Mouse (Mus musculus) layer of hippocampus, adult 11-12 months (tissue): ENCODE data around the gene F3.

Experiments used
- DNase-seq: peaks from one replicate; pipeline ENCODE4 v3.0.0; 2022; ENCODE audit warnings: low spot score

The F3 gene

GRCm38 (mm10) chr3:121707106-121707505 lies 16.2 kb upstream of the F3 start:
- no peak for DNase-seq

GRCm38 (mm10) chr3:121710894-121711531 lies 12.3 kb upstream of the F3 start:
- no peak for DNase-seq

- DNase-seq: no peak
Observed at GRCm38 (mm10) chr3:121712222-121712621, 11.1 kb upstream of the F3 start.

GRCm38 (mm10) chr3:121713151-121713701 lies 10.1 kb upstream of the F3 start:
- DNase-seq: no peak

GRCm38 (mm10) chr3:121713816-121714215 lies 9.5 kb upstream of the F3 start:
- DNase-seq: no peak

- DNase-seq: no peak
Observed at GRCm38 (mm10) chr3:121714461-121714860, 8.9 kb upstream of the F3 start.

GRCm38 (mm10) chr3:121715336-121715735 lies 8.0 kb upstream of the F3 start:
- no peak for DNase-seq

- DNase-seq: no peak
Observed at GRCm38 (mm10) chr3:121715741-121716459, 7.4 kb upstream of the F3 start.

- DNase-seq: no peak
Observed at GRCm38 (mm10) chr3:121716480-121716879, 6.9 kb upstream of the F3 start.

- no peak for DNase-seq
Observed at GRCm38 (mm10) chr3:121718679-121719078, 4.7 kb upstream of the F3 start.

GRCm38 (mm10) chr3:121719701-121720100 lies 3.6 kb upstream of the F3 start:
- DNase-seq: no peak

GRCm38 (mm10) chr3:121720801-121721690 lies 2.3 kb upstream of the F3 start:
- no peak for DNase-seq

- no peak for DNase-seq
Observed at GRCm38 (mm10) chr3:121721691-121722070, 1.7 kb upstream of the F3 start.

- DNase-seq: no peak
Observed at GRCm38 (mm10) chr3:121723968-121724524, 709 bp downstream of the F3 start.

GRCm38 (mm10) chr3:121724553-121724952 lies 1.2 kb downstream of the F3 start:
- no peak for DNase-seq

- no peak for DNase-seq
Observed at GRCm38 (mm10) chr3:121725651-121726050, 2.3 kb downstream of the F3 start.

GRCm38 (mm10) chr3:121729678-121730077 lies 6.3 kb downstream of the F3 start:
- DNase-seq: no peak

- no peak for DNase-seq
Observed at GRCm38 (mm10) chr3:121735542-121735941, 12.2 kb downstream of the F3 start.

- peak; percentile 89 for DNase-seq
Observed at GRCm38 (mm10) chr3:121736025-121736744, 12.8 kb downstream of the F3 start.

- no peak for DNase-seq
Observed at GRCm38 (mm10) chr3:121737453-121737852, 14.1 kb downstream of the F3 start.

- DNase-seq: no peak
Observed at GRCm38 (mm10) chr3:121737901-121738300, 14.6 kb downstream of the F3 start.
